ENCODE assay signal across 13 mouse cellular contexts in genomic region chr13:99356428-99357265, GRCm38 (mm10). TPM values are rescaled to one million over a fixed set of nuclear protein-coding genes. Genes with fewer than 3 reads are reported as not detected.
DNase-seq lines count a peak whose midpoint lies in the region; ATAC-seq and TF ChIP-seq lines count a peak whose summit lies in the region.
"Had no signal": no experiment of that assay in that cellular context is flagged by ENCODE, and none has a peak within 500 bp of the region (broad histone marks: within the 10 kb centered on the region; RNA-seq: fewer than 3 reads in every experiment).

No protein-coding gene starts in this region.

- no peaks in the 10 kb centered on the region for H3K36me3 ChIP-seq in hindbrain, postnatal 0 days (ENCODE audit: insufficient read depth, low read length)
- 0 out of 2 replicates have a peak, but pooled peaks cover 2% of the 10 kb centered on the region for H3K36me3 ChIP-seq in hindbrain, embryonic 12.5 days
- peaks cover 1% of the 10 kb centered on the region; the same call in 1 of the 2 replicates for H3K36me3 ChIP-seq in midbrain, postnatal 0 days (ENCODE audit: insufficient read depth, low read length)
- H3K36me3 ChIP-seq in midbrain, embryonic 13.5 days: peaks cover 7% of the 10 kb centered on the region; the same call in 1 of the 2 replicates
- H3K36me3 ChIP-seq in stomach, postnatal 0 days (ENCODE audit: control insufficient read depth, insufficient read depth, low read length): no peaks in the 10 kb centered on the region

- H3K4me3 ChIP-seq in hindbrain, postnatal 0 days (ENCODE audit: low read length): no peak overlapping the region
- no peak overlapping the region for H3K4me3 ChIP-seq in hindbrain, embryonic 12.5 days
- no peak overlapping the region for H3K4me3 ChIP-seq in midbrain, postnatal 0 days (ENCODE audit: low read depth, low read length)
- H3K4me3 ChIP-seq in midbrain, embryonic 13.5 days (replicated peaks): no peak overlapping the region
- no peak overlapping the region for H3K4me3 ChIP-seq in stomach, postnatal 0 days (ENCODE audit: low read depth, low read length)
- H3K4me3 ChIP-seq: liver, embryonic 15.5 days; midbrain, embryonic 10.5 days; neural tube, embryonic 13.5 days had no signal

- no peak overlapping the region for H3K9ac ChIP-seq in hindbrain, postnatal 0 days (replicated peaks; ENCODE audit: low read length)
- no peak overlapping the region for H3K9ac ChIP-seq in hindbrain, embryonic 12.5 days
- no peak overlapping the region for H3K9ac ChIP-seq in midbrain, postnatal 0 days (replicated peaks; ENCODE audit: low read length, poor library complexity, severe bottlenecking)
- H3K9ac ChIP-seq in midbrain, embryonic 13.5 days (replicated peaks): no peak overlapping the region
- no peak overlapping the region for H3K9ac ChIP-seq in stomach, postnatal 0 days (ENCODE audit: low read length)
- H3K9ac ChIP-seq: liver, embryonic 15.5 days; neural tube, embryonic 13.5 days had no signal

- no peak overlapping the region for H3K4me2 ChIP-seq in hindbrain, postnatal 0 days (ENCODE audit: low read depth, low read length)
- H3K4me2 ChIP-seq in hindbrain, embryonic 12.5 days (replicated peaks): no peak overlapping the region
- H3K4me2 ChIP-seq in midbrain, postnatal 0 days (ENCODE audit: low read depth, low read length, poor library complexity, severe bottlenecking): no peak overlapping the region
- no peak overlapping the region for H3K4me2 ChIP-seq in midbrain, embryonic 13.5 days (replicated peaks)
- H3K4me2 ChIP-seq in stomach, postnatal 0 days (replicated peaks; ENCODE audit: low read depth): no peak overlapping the region
- H3K4me2 ChIP-seq: liver, embryonic 15.5 days; neural tube, embryonic 13.5 days had no signal

- TF ChIP-seq EP300 in stomach, postnatal 0 days (optimal IDR thresholded peaks at IDR 0.05): no peak

- H3K9me3 ChIP-seq in hindbrain, postnatal 0 days (ENCODE audit: low read length): no peaks in the 10 kb centered on the region
- H3K9me3 ChIP-seq in hindbrain, embryonic 12.5 days (replicated peaks): no peaks in the 10 kb centered on the region
- no peaks in the 10 kb centered on the region for H3K9me3 ChIP-seq in midbrain, postnatal 0 days (ENCODE audit: low read length)
- H3K9me3 ChIP-seq in midbrain, embryonic 13.5 days: no peaks in the 10 kb centered on the region
- H3K9me3 ChIP-seq in stomach, postnatal 0 days (ENCODE audit: control insufficient read depth, low read length): no peaks in the 10 kb centered on the region
- H3K9me3 ChIP-seq: liver, embryonic 15.5 days; midbrain, embryonic 10.5 days; neural tube, embryonic 13.5 days had no signal

- 38% methylated on average over 9 of the region's 9 CpGs for WGBS in hindbrain, postnatal 0 days
- WGBS in hindbrain, embryonic 12.5 days: 37% methylated on average over 9 of the region's 9 CpGs
- WGBS in midbrain, postnatal 0 days: 40% methylated on average over 9 of the region's 9 CpGs
- WGBS in midbrain, embryonic 13.5 days: 31% methylated on average over 9 of the region's 9 CpGs
- 50% methylated on average over 9 of the region's 9 CpGs for WGBS in stomach, postnatal 0 days

- 0 out of 2 replicates have a peak, but pooled peaks cover 4% of the 10 kb centered on the region for H3K4me1 ChIP-seq in hindbrain, postnatal 0 days (ENCODE audit: insufficient read depth, low read length)
- peaks cover 3% of the 10 kb centered on the region; the same call in 1 of the 2 replicates for H3K4me1 ChIP-seq in hindbrain, embryonic 12.5 days
- no peaks in the 10 kb centered on the region for H3K4me1 ChIP-seq in midbrain, postnatal 0 days (ENCODE audit: insufficient read depth, low read length)
- peaks cover 10% of the 10 kb centered on the region; the same call in 1 of the 2 replicates for H3K4me1 ChIP-seq in midbrain, embryonic 13.5 days (replicated peaks)
- H3K4me1 ChIP-seq in stomach, postnatal 0 days (replicated peaks; ENCODE audit: control insufficient read depth, insufficient read depth): no peaks in the 10 kb centered on the region

- peak; percentile 18 for DNase-seq in hindbrain, postnatal 0 days (ENCODE audit: low spot score)
- DNase-seq in midbrain, postnatal 0 days (ENCODE audit: low spot score): no peak
- DNase-seq in WW6 (ENCODE audit: low read depth, low spot score): peak; percentile 43
- DNase-seq in stomach, postnatal 0 days (ENCODE audit: low spot score): peak; percentile 43
- DNase-seq in adrenal gland, adult 18-20 months (ENCODE audit: low spot score in 2 of 2): no peak
- DNase-seq: gastrocnemius, postnatal 14 days; heart, postnatal 14 days; right cerebral cortex, postnatal 14 days had no signal

- H3K27ac ChIP-seq in hindbrain, postnatal 0 days: no peak overlapping the region
- H3K27ac ChIP-seq in hindbrain, embryonic 12.5 days: no peak overlapping the region; the same call in 1 of the 2 replicates
- no peak overlapping the region for H3K27ac ChIP-seq in midbrain, postnatal 0 days (ENCODE audit: low read depth, low read length)
- no peak overlapping the region for H3K27ac ChIP-seq in midbrain, embryonic 13.5 days
- H3K27ac ChIP-seq in stomach, postnatal 0 days (replicated peaks): no peak overlapping the region
- H3K27ac ChIP-seq: liver, embryonic 15.5 days; midbrain, embryonic 10.5 days; neural tube, embryonic 13.5 days had no signal

- no peak for ATAC-seq in hindbrain, postnatal 0 days
- ATAC-seq in hindbrain, embryonic 12.5 days (ENCODE audit: low FRiP score): no peak
- no peak for ATAC-seq in midbrain, postnatal 0 days (ENCODE audit: low FRiP score)
- no peak for ATAC-seq in midbrain, embryonic 13.5 days
- no peak for ATAC-seq in stomach, postnatal 0 days (ENCODE audit: low FRiP score, low TSS enrichment)

- peak; percentile 62 for TF ChIP-seq CTCF in hindbrain, postnatal 0 days (IDR thresholded peaks at IDR 0.05; ENCODE audit: low read depth)
- TF ChIP-seq CTCF in midbrain, postnatal 0 days (IDR thresholded peaks at IDR 0.05): peak; percentile 54
- TF ChIP-seq CTCF in stomach, postnatal 0 days (IDR thresholded peaks at IDR 0.05; ENCODE audit: low read depth): peak; percentile 62

- H3K27me3 ChIP-seq in hindbrain, postnatal 0 days (ENCODE audit: insufficient read depth, low read length): no peaks in the 10 kb centered on the region
- no peaks in the 10 kb centered on the region for H3K27me3 ChIP-seq in hindbrain, embryonic 12.5 days
- H3K27me3 ChIP-seq in midbrain, postnatal 0 days (ENCODE audit: insufficient read depth, low read length): no peaks in the 10 kb centered on the region
- H3K27me3 ChIP-seq in midbrain, embryonic 13.5 days: no peaks in the 10 kb centered on the region
- H3K27me3 ChIP-seq in stomach, postnatal 0 days (ENCODE audit: control insufficient read depth, insufficient read depth, low read length): no peaks in the 10 kb centered on the region
- H3K27me3 ChIP-seq: liver, embryonic 15.5 days; neural tube, embryonic 13.5 days had no signal

RNA-seq across cellular contexts. Expression of gene Mrps27, which starts 12.1 kb away (rescaled TPM):
- 16.2 and 17.5 TPM in 2 replicates for total RNA-seq in hindbrain, postnatal 0 days (2014; rRNA removed)
- 41.3 and 41.7 TPM in 2 replicates for polyA plus RNA-seq in hindbrain, postnatal 0 days (2015; fragmentation: Nextera tagmentation; extraction: Ambion mirVana)
- 45.9 and 46.8 TPM in 2 replicates for polyA plus RNA-seq in hindbrain, embryonic 12.5 days (2016; fragmentation: Nextera tagmentation; extraction: Ambion mirVana)
- total RNA-seq in midbrain, postnatal 0 days (2014; rRNA removed): 19.6 and 21.9 TPM in 2 replicates
- polyA plus RNA-seq in midbrain, postnatal 0 days (2015; fragmentation: Nextera tagmentation; extraction: Ambion mirVana): 37.4 and 38.7 TPM in 2 replicates
- polyA plus RNA-seq in midbrain, embryonic 13.5 days (2015; fragmentation: Nextera tagmentation; extraction: Ambion mirVana): 39.5 and 40.4 TPM in 2 replicates
- polyA plus RNA-seq in stomach, postnatal 0 days (2015; fragmentation: Nextera tagmentation; extraction: Ambion mirVana): 29.9 and 30.8 TPM in 2 replicates
- 10 to 100 TPM; 39.8 to 40.9 TPM for total RNA-seq in adrenal gland, adult 18-20 months (2021)

RNA-seq across cellular contexts. Expression of gene Ptcd2, which starts 12.1 kb away (rescaled TPM):
- 29.3 and 38.2 TPM in 2 replicates for total RNA-seq in hindbrain, postnatal 0 days (2014; rRNA removed)
- polyA plus RNA-seq in hindbrain, postnatal 0 days (2015; fragmentation: Nextera tagmentation; extraction: Ambion mirVana): 51.2 and 52.8 TPM in 2 replicates
- 45.3 and 46.2 TPM in 2 replicates for polyA plus RNA-seq in hindbrain, embryonic 12.5 days (2016; fragmentation: Nextera tagmentation; extraction: Ambion mirVana)
- 41.8 and 48.9 TPM in 2 replicates for total RNA-seq in midbrain, postnatal 0 days (2014; rRNA removed)
- polyA plus RNA-seq in midbrain, postnatal 0 days (2015; fragmentation: Nextera tagmentation; extraction: Ambion mirVana): 51.5 and 52.8 TPM in 2 replicates
- 50.2 and 52.8 TPM in 2 replicates for polyA plus RNA-seq in midbrain, embryonic 13.5 days (2015; fragmentation: Nextera tagmentation; extraction: Ambion mirVana)
- 30.1 and 31.0 TPM in 2 replicates for polyA plus RNA-seq in stomach, postnatal 0 days (2015; fragmentation: Nextera tagmentation; extraction: Ambion mirVana)
- 10 to 100 TPM; 30.1 to 31.5 TPM for total RNA-seq in adrenal gland, adult 18-20 months (2021)

Comparison
In these comparisons a context has a peak if more than half of its experiments do, and no peak if none do; other contexts are left out.
1. DNase-seq: peak in hindbrain, postnatal 0 days (single experiment), WW6 (single experiment) and stomach, postnatal 0 days (single experiment); none in midbrain, postnatal 0 days (single experiment) and adrenal gland, adult 18-20 months (0 of 2).
2. Peak in every context shown above with its lines, with median percentiles within 50 percentile points of each other: CTCF ChIP-seq.